In genomic region chr1:39253771-39254170, GRCm38 (mm10) we compare ENCODE assay signal across 9 mouse cellular contexts.
DNase-seq lines count a peak whose midpoint lies in the region; ATAC-seq and TF ChIP-seq lines count a peak whose summit lies in the region.
"Had no signal": no experiment of that assay in that cellular context is flagged by ENCODE, and none has a peak within 500 bp of the region (broad histone marks: within the 10 kb centered on the region; RNA-seq: fewer than 3 reads in every experiment).

No protein-coding gene starts in this region.

- peak; percentile 45 for TF ChIP-seq CTCF in forebrain, postnatal 0 days (IDR thresholded peaks at IDR 0.05; ENCODE audit: low read depth)

- H3K4me1 ChIP-seq in forebrain, postnatal 0 days (ENCODE audit: insufficient read depth), result 0 out of 2 replicates have a peak, but pooled peaks cover 7% of the 10 kb centered on the region
- peaks cover 8% of the 10 kb centered on the region for H3K4me1 ChIP-seq in forebrain, embryonic 16.5 days (replicated peaks; ENCODE audit: control insufficient read depth, insufficient read depth, low read length)
- H3K4me1 ChIP-seq in embryonic facial prominence, embryonic 11.5 days (ENCODE audit: control insufficient read depth, insufficient read depth, low read length), result no peaks in the 10 kb centered on the region

- no peak overlapping the region for H3K4me3 ChIP-seq in forebrain, postnatal 0 days (ENCODE audit: low read depth, low read length)
- H3K4me3 ChIP-seq in forebrain, embryonic 16.5 days (replicated peaks; ENCODE audit: low read length), result no peak overlapping the region
- no peak overlapping the region for H3K4me3 ChIP-seq in embryonic facial prominence, embryonic 11.5 days (ENCODE audit: low read depth, low read length)
- H3K4me3 ChIP-seq: midbrain, embryonic 12.5 days had no signal

- DNase-seq in forebrain, postnatal 0 days, result no peak
- DNase-seq in urinary bladder, postnatal 14 days (ENCODE audit: low spot score), result peak; percentile 54
- no peak for DNase-seq in urinary bladder, postnatal 10 days (ENCODE audit: low spot score)
- DNase-seq in embryonic facial prominence, embryonic 11.5 days (ENCODE audit: low spot score), result peak; percentile 24
- peak; percentile 23 for DNase-seq in naive thymus-derived CD4-positive, alpha-beta T cell, adult 2 months (ENCODE audit: low read depth)
- DNase-seq in B cell, adult 2 months, result no peak
- DNase-seq in layer of hippocampus, adult 11-12 months (ENCODE audit: low spot score), result no peak

- no peak for ATAC-seq in forebrain, postnatal 0 days
- no peak for ATAC-seq in forebrain, embryonic 16.5 days
- ATAC-seq in embryonic facial prominence, embryonic 11.5 days (replicated peaks; ENCODE audit: insufficient number of reproducible peaks, low FRiP score, low TSS enrichment, low read depth), result no peak

- no peak overlapping the region for H3K27ac ChIP-seq in forebrain, postnatal 0 days (ENCODE audit: low read depth, low read length)
- no peak overlapping the region for H3K27ac ChIP-seq in forebrain, embryonic 16.5 days (ENCODE audit: low read length)
- H3K27ac ChIP-seq in embryonic facial prominence, embryonic 11.5 days (replicated peaks; ENCODE audit: low read depth, low read length), result no peak overlapping the region
- H3K27ac ChIP-seq: midbrain, embryonic 12.5 days had no signal

- H3K36me3 ChIP-seq in forebrain, postnatal 0 days (ENCODE audit: insufficient read depth), result no peaks in the 10 kb centered on the region
- H3K36me3 ChIP-seq in forebrain, embryonic 16.5 days (ENCODE audit: control insufficient read depth, insufficient read depth), result no peaks in the 10 kb centered on the region
- H3K36me3 ChIP-seq in embryonic facial prominence, embryonic 11.5 days (replicated peaks; ENCODE audit: control insufficient read depth, insufficient read depth, low read depth, low read length), result no peaks in the 10 kb centered on the region
- H3K36me3 ChIP-seq: midbrain, embryonic 12.5 days had no signal

- no peak overlapping the region for H3K9ac ChIP-seq in forebrain, postnatal 0 days
- no peak overlapping the region for H3K9ac ChIP-seq in forebrain, embryonic 16.5 days (replicated peaks; ENCODE audit: low read depth, low read length)
- H3K9ac ChIP-seq in embryonic facial prominence, embryonic 11.5 days (replicated peaks; ENCODE audit: low read length), result no peak overlapping the region
- H3K9ac ChIP-seq: midbrain, embryonic 12.5 days had no signal

- no peaks in the 10 kb centered on the region for H3K27me3 ChIP-seq in forebrain, postnatal 0 days (ENCODE audit: insufficient read depth, low read length)
- no peaks in the 10 kb centered on the region for H3K27me3 ChIP-seq in forebrain, embryonic 16.5 days (replicated peaks; ENCODE audit: control insufficient read depth, insufficient read depth, low read length)
- no peaks in the 10 kb centered on the region for H3K27me3 ChIP-seq in embryonic facial prominence, embryonic 11.5 days (ENCODE audit: control insufficient read depth, insufficient read depth, low read length)
- H3K27me3 ChIP-seq: midbrain, embryonic 12.5 days had no signal

- no peak overlapping the region for H3K4me2 ChIP-seq in forebrain, postnatal 0 days (ENCODE audit: low read depth)
- H3K4me2 ChIP-seq in forebrain, embryonic 16.5 days (ENCODE audit: low read length), result no peak overlapping the region
- H3K4me2 ChIP-seq in embryonic facial prominence, embryonic 11.5 days (ENCODE audit: low read depth, low read length), result no peak overlapping the region
- H3K4me2 ChIP-seq: midbrain, embryonic 12.5 days had no signal

- WGBS in forebrain, postnatal 0 days, result 83% methylated on average over 4 of the region's 4 CpGs
- 81% methylated on average over 4 of the region's 4 CpGs for WGBS in forebrain, embryonic 16.5 days
- 80% methylated on average over 4 of the region's 4 CpGs for WGBS in embryonic facial prominence, embryonic 11.5 days

- 0 out of 2 replicates have a peak, but pooled peaks cover 5% of the 10 kb centered on the region for H3K9me3 ChIP-seq in forebrain, postnatal 0 days (ENCODE audit: low read length)
- H3K9me3 ChIP-seq in forebrain, embryonic 16.5 days (ENCODE audit: control insufficient read depth, low read length), result peaks cover 5% of the 10 kb centered on the region
- H3K9me3 ChIP-seq in embryonic facial prominence, embryonic 11.5 days (replicated peaks; ENCODE audit: control insufficient read depth, low read length), result no peaks in the 10 kb centered on the region
- H3K9me3 ChIP-seq: midbrain, embryonic 12.5 days had no signal

Comparison
In these comparisons a context has a peak if more than half of its experiments do, and no peak if none do; other contexts are left out.
1. DNase-seq: peak in urinary bladder, postnatal 14 days (single experiment), embryonic facial prominence, embryonic 11.5 days (single experiment) and naive thymus-derived CD4-positive, alpha-beta T cell, adult 2 months (single experiment); none in forebrain, postnatal 0 days (single experiment), urinary bladder, postnatal 10 days (single experiment), B cell, adult 2 months (0 of 2) and layer of hippocampus, adult 11-12 months (single experiment).